8 mouse cellular contexts compared by ENCODE assay signal in genomic region chr12:116048766-116049165, GRCm38 (mm10). TPM values are rescaled to one million over a fixed set of nuclear protein-coding genes. Genes with fewer than 3 reads are reported as not detected.
DNase-seq lines count a peak whose midpoint lies in the region; ATAC-seq lines count a peak whose summit lies in the region.

No protein-coding gene starts in this region.

- peaks cover 20% of the 10 kb centered on the region for H3K4me1 ChIP-seq in forebrain, embryonic 13.5 days
- H3K4me1 ChIP-seq in liver, embryonic 16.5 days (ENCODE audit: control insufficient read depth, low read depth, low read length): peaks cover 8% of the 10 kb centered on the region

- no peak overlapping the region for H3K27ac ChIP-seq in forebrain, embryonic 13.5 days
- H3K27ac ChIP-seq in liver, embryonic 16.5 days (ENCODE audit: low read length): no peak overlapping the region; the same call in 1 of the 2 replicates

- ATAC-seq in forebrain, embryonic 13.5 days: no peak
- no peak for ATAC-seq in liver, embryonic 16.5 days (ENCODE audit: low read depth)

- H3K9me3 ChIP-seq in forebrain, embryonic 13.5 days (replicated peaks): peaks cover 12% of the 10 kb centered on the region; the same call in 1 of the 2 replicates
- no peaks in the 10 kb centered on the region for H3K9me3 ChIP-seq in liver, embryonic 16.5 days (replicated peaks; ENCODE audit: control insufficient read depth, low read length)

- peak overlapping the region; percentile 82 for H3K4me2 ChIP-seq in forebrain, embryonic 13.5 days
- peak overlapping the region; percentile 66 for H3K4me2 ChIP-seq in liver, embryonic 16.5 days (ENCODE audit: low read depth, low read length)

- no peaks in the 10 kb centered on the region for H3K27me3 ChIP-seq in forebrain, embryonic 13.5 days
- H3K27me3 ChIP-seq in liver, embryonic 16.5 days (ENCODE audit: control insufficient read depth, insufficient read depth, low read depth, low read length): no peaks in the 10 kb centered on the region

- peak overlapping the region; percentile 81 for H3K4me3 ChIP-seq in forebrain, embryonic 13.5 days
- peak overlapping the region; percentile 70 for H3K4me3 ChIP-seq in liver, embryonic 16.5 days (ENCODE audit: low read depth, low read length)

- peak; percentile 23 for DNase-seq in embryo, embryonic 10.5 days (ENCODE audit: low spot score)
- DNase-seq in embryo, embryonic 9.5 days (ENCODE audit: extremely low spot score): no peak
- peak; percentile 14 for DNase-seq in 3T3-L1 (ENCODE audit: low read depth, low spot score)
- no peak for DNase-seq in retina, postnatal 1 day
- no peak for DNase-seq in gastrocnemius, adult 18-20 months (ENCODE audit: low spot score)
- no peak for DNase-seq in cerebellum, postnatal 4 days (ENCODE audit: low spot score in 2 of 2)

- WGBS in forebrain, embryonic 13.5 days: 75% methylated on average over 7 of the region's 7 CpGs
- WGBS in liver, embryonic 16.5 days (ENCODE audit: insufficient replicate concordance): 50% methylated on average over 7 of the region's 7 CpGs

- peaks cover 36% of the 10 kb centered on the region for H3K36me3 ChIP-seq in forebrain, embryonic 13.5 days (ENCODE audit: poor library complexity, severe bottlenecking)
- no peaks in the 10 kb centered on the region for H3K36me3 ChIP-seq in liver, embryonic 16.5 days (ENCODE audit: control insufficient read depth, insufficient read depth)

- peak overlapping the region; percentile 91 for H3K9ac ChIP-seq in forebrain, embryonic 13.5 days
- H3K9ac ChIP-seq in liver, embryonic 16.5 days (ENCODE audit: low read depth, low read length): no peak overlapping the region

RNA-seq across cellular contexts. Expression of gene Zfp386, which starts 1.2 kb away (rescaled TPM):
- polyA plus RNA-seq in forebrain, embryonic 13.5 days (2015; fragmentation: Nextera tagmentation; extraction: Ambion mirVana): 59.6 and 61.7 TPM in 2 replicates
- 5.3 TPM in 2 replicates for polyA plus RNA-seq in liver, embryonic 16.5 days (2015; fragmentation: Nextera tagmentation; extraction: Ambion mirVana)
- total RNA-seq in gastrocnemius, adult 18-20 months (2021): 10 to 100 TPM; 22.5 to 27.7 TPM

RNA-seq across cellular contexts. Expression of gene Vipr2, which starts 28.8 kb away (rescaled TPM):
- polyA plus RNA-seq in forebrain, embryonic 13.5 days (2015; fragmentation: Nextera tagmentation; extraction: Ambion mirVana): 0.94 and 1.1 TPM in 2 replicates
- polyA plus RNA-seq in liver, embryonic 16.5 days (2015; fragmentation: Nextera tagmentation; extraction: Ambion mirVana): 0.07 TPM in 2 replicates
- total RNA-seq in gastrocnemius, adult 18-20 months (2021): 1 to 10 TPM in 1 of 2 experiments, under 1 TPM in 1; 0.87 to 1.5 TPM

Comparison
In these comparisons a context has a peak if more than half of its experiments do, and no peak if none do; other contexts are left out.
1. DNase-seq: peak in embryo, embryonic 10.5 days (single experiment) and 3T3-L1 (single experiment); none in embryo, embryonic 9.5 days (single experiment), retina, postnatal 1 day (single experiment), gastrocnemius, adult 18-20 months (single experiment) and cerebellum, postnatal 4 days (0 of 2).